In the genomic region with DNA sequence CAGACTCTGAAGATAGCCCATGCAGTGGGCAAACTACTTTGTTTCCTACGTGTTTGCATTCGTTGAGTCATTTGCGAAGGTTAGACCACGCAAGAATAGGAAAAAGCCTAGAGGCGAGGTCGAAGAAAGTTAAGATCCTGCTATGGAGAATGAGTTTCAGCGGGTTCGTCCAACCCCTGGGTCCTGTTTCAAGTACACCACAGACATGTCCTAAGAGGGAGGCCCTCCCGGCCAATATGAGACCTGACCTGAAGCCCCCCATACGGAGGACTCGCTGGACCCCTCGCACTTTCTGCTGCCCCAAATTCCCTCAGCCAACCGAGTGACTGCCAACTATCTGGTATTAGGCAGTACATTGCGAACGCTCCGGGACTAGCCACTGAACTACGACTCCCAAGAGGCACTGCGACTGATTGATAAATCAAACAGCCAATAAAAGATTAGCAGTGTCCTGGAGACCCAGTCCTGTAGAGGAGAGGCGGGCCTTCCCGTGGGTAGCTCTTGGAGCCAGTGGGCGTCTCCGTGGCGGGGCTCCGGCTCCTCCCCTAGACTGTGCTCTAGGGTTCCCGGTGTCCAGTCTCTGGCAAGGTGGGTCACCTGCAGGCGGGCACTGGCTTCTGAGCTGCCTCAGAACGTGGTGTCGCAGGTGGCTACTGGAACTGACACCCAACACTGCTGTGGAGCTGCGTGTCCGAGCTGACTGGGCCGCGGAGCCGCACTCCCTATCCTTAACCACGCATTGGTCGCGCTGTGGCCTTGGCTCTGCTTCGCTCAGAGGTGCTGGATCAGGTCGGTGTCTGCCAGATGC, we compare ENCODE assay signal across 8 mouse cellular contexts. TPM values are rescaled to one million over a fixed set of nuclear protein-coding genes. Genes with fewer than 3 reads are reported as not detected.
DNase-seq lines count a peak whose midpoint lies in the region; ATAC-seq lines count a peak whose summit lies in the region.

A gene (plus strand): TSS at position 558 of the 808 bp plus-strand sequence.

- H3K27me3 ChIP-seq in lung, embryonic 16.5 days (ENCODE audit: control insufficient read depth, insufficient read depth, low read depth, low read length) = no peaks in the 10 kb centered on the region

- H3K4me3 ChIP-seq in lung, embryonic 16.5 days (ENCODE audit: low read length) = peak within 1 kb of the TSS; percentile 77

- DNase-seq in MEL-GATA-1-ER (ENCODE audit: extremely low read depth, low read depth) = peak; percentile 94
- peak; percentile 93 for DNase-seq in cerebellum, adult 8-10 months
- DNase-seq in forelimb bud, embryonic 11.5 days (ENCODE audit: low read depth, low spot score) = peak; percentile 93
- DNase-seq in layer of hippocampus, adult 9-10 months (ENCODE audit: low spot score) = peak; percentile 97
- peak; percentile 76 for DNase-seq in ovary, postnatal 10 days (ENCODE audit: low spot score)
- DNase-seq in thymus, postnatal 10 days (ENCODE audit: low spot score in 2 of 2) = peak; percentile 88 to 90

- H3K9ac ChIP-seq in lung, embryonic 16.5 days (ENCODE audit: low read length) = peak within 1 kb of the TSS; percentile 79

- H3K36me3 ChIP-seq in lung, embryonic 16.5 days (ENCODE audit: control insufficient read depth, insufficient read depth, low read length) = no peaks in the 10 kb centered on the region

- WGBS in lung, embryonic 16.5 days = 2% methylated on average over 38 of the region's 38 CpGs

- 0 out of 2 replicates have a peak within 1 kb of the TSS, but pooled peaks have one; percentile 23 for H3K27ac ChIP-seq in lung, embryonic 16.5 days (ENCODE audit: low read length)

- peaks cover 3% of the 10 kb centered on the region; the same call in 1 of the 2 replicates for H3K4me1 ChIP-seq in lung, embryonic 16.5 days (replicated peaks; ENCODE audit: control insufficient read depth, insufficient read depth, low read length)

- no peaks in the 10 kb centered on the region for H3K9me3 ChIP-seq in lung, embryonic 16.5 days (ENCODE audit: control insufficient read depth, low read length)

- peak within 1 kb of the TSS; percentile 74 for H3K4me2 ChIP-seq in lung, embryonic 16.5 days (ENCODE audit: low read depth, low read length)

- peak; percentile 100 for ATAC-seq in hematopoietic stem cell, adult 5-6 weeks (replicated peaks in 1 of 2; ENCODE audit: insufficient read depth in 1 of 2, low FRiP score in 2 of 2, low TSS enrichment in 1 of 2, low read depth in 1 of 2, poor library complexity in 2 of 2, severe bottlenecking in 2 of 2)
- peak; percentile 100 for ATAC-seq in lung, embryonic 16.5 days (ENCODE audit: low read depth)

RNA-seq across cellular contexts. Expression of the gene that starts here (rescaled TPM):
- 0.94 and 1.5 TPM in 2 replicates for total RNA-seq in hematopoietic stem cell, adult 5-6 weeks (2017)
- 1.1 and 1.3 TPM in 2 replicates for polyA plus RNA-seq in lung, embryonic 16.5 days (2015; fragmentation: Nextera tagmentation; extraction: Ambion mirVana)

Comparison
In these comparisons a context has a peak if more than half of its experiments do, and no peak if none do; other contexts are left out.
1. Peak in every context shown above with its lines: DNase-seq, ATAC-seq, H3K4me3 ChIP-seq and H3K27ac ChIP-seq.